Mouse (Mus musculus): ENCODE data around the gene Myo5a. TPM values are rescaled to one million over a fixed set of nuclear protein-coding genes. Genes with fewer than 3 reads are reported as not detected.

The Myo5a gene
- polyA plus RNA-seq, 1 experiment from 2014 or later: 4.9 TPM

- Histone ChIP-seq H3K36me3 (ENCODE audit: control insufficient read depth, insufficient read depth, low read length) (peaks cover 6% of the 10 kb centered on the region; the same call in 1 of the 2 replicates), H3K4me2 (ENCODE audit: low read depth, low read length) (no peak overlapping the region), H3K27me3 (replicated peaks; ENCODE audit: control insufficient read depth, insufficient read depth, low read length) (no peaks in the 10 kb centered on the region), H3K27ac (ENCODE audit: low read length) (no peak overlapping the region), H3K4me3 (ENCODE audit: low read length) (no peak overlapping the region), H3K4me1 (ENCODE audit: control insufficient read depth, insufficient read depth, low read length) (no peaks in the 10 kb centered on the region), H3K9ac (ENCODE audit: low read depth, low read length) (no peak overlapping the region), H3K9me3 (ENCODE audit: control insufficient read depth, low read length) (no peaks in the 10 kb centered on the region)
- WGBS: 69% methylated on average over 5 of the region's 5 CpGs
- ATAC-seq: no peak
Observed at GRCm38 (mm10) chr9:75055046-75055445, 15.8 kb upstream of the Myo5a start.

- H3K27ac ChIP-seq (ENCODE audit: low read length): no peak overlapping the region
- no peak overlapping the region for H3K9ac ChIP-seq (ENCODE audit: low read depth, low read length)
- H3K36me3 ChIP-seq (ENCODE audit: control insufficient read depth, insufficient read depth, low read length): no peaks in the 10 kb centered on the region
- 0 out of 2 replicates have a peak, but pooled peaks have one; percentile 11 for ATAC-seq
- H3K4me3 ChIP-seq (ENCODE audit: low read length): no peak overlapping the region
- H3K4me2 ChIP-seq (ENCODE audit: low read depth, low read length): no peak overlapping the region
- 58% methylated on average over 9 of the region's 9 CpGs for WGBS
- H3K9me3 ChIP-seq (ENCODE audit: control insufficient read depth, low read length): no peaks in the 10 kb centered on the region
- no peaks in the 10 kb centered on the region for H3K27me3 ChIP-seq (replicated peaks; ENCODE audit: control insufficient read depth, insufficient read depth, low read length)
- H3K4me1 ChIP-seq (ENCODE audit: control insufficient read depth, insufficient read depth, low read length): no peaks in the 10 kb centered on the region
Observed at GRCm38 (mm10) chr9:75064678-75065331, 6.0 kb upstream of the Myo5a start.

DNA sequence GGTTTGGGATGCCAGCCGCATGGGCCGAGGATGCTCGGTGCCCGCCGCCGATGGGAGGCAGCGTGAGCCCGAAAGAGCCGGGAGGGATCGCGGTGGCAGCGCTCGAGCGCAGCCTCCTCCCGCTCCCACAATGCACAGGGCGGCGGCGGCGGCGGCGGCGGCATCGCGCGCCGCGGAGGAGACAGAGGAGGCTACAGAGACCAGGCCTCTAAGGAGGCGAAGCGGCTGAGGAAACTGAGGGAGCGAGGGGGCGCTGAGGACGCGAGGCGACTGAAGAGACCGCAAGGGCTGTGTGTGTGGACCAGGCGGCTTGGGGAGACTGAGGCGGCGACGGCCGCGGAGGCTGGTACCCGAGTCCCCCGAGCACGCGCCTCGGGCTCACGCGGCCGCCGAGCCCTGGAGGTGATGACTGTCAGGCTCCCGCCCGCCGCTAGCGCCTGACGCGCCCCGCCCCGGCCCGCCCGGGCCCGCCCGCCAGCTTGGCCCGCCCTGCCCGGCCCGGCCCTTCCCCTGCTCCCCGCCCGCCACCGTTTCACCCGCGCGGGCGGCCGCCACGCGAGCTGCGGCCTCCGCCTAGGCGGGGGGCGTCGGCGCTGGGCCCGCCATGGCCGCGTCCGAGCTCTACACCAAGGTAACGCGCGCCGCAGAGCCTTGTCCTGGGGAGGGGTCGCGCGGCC lies 352 bp downstream of the Myo5a start:
- Histone ChIP-seq H3K27me3 (replicated peaks; ENCODE audit: control insufficient read depth, insufficient read depth, low read length) (no peaks in the 10 kb centered on the region), H3K4me2 (ENCODE audit: low read depth, low read length) (peak overlapping the region; percentile 99), H3K4me3 (ENCODE audit: low read length) (peak overlapping the region; percentile 83), H3K9me3 (ENCODE audit: control insufficient read depth, low read length) (no peaks in the 10 kb centered on the region), H3K27ac (ENCODE audit: low read length) (peak overlapping the region; percentile 70), H3K36me3 (ENCODE audit: control insufficient read depth, insufficient read depth, low read length) (no peaks in the 10 kb centered on the region), H3K9ac (ENCODE audit: low read depth, low read length) (peak overlapping the region; percentile 83), H3K4me1 (ENCODE audit: control insufficient read depth, insufficient read depth, low read length) (peaks cover 7% of the 10 kb centered on the region; the same call in 1 of the 2 replicates)
- WGBS: under 1% methylated on average over 74 of the region's 92 CpGs
- ATAC-seq: peak; percentile 99

DNA sequence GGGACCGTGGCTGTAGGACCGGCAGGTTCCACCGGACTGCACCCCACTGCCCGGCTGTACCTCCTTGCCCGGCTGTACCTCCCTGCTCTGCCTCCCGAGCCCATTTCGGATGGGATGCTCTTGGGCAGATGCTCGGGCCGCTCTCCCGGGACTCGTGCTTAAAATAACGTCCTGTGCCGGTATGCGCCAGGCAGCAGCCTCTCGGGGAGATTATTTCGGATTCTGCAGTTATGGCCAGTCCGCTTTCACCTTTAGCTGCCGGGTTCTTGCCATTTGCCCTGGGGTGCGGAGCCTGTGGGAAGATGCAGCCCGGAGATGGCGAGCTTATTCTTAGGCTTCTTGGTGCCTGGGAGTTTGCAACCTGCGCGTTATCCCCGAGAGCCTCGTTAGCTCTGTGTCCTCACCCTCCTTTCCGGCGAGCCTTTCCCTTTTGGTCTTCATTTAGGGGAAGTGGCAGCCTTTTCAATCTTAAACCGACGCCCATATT lies 934 bp downstream of the Myo5a start:
- H3K9me3 ChIP-seq (ENCODE audit: control insufficient read depth, low read length): no peaks in the 10 kb centered on the region
- peak overlapping the region; percentile 83 for H3K9ac ChIP-seq (ENCODE audit: low read depth, low read length)
- H3K27me3 ChIP-seq (replicated peaks; ENCODE audit: control insufficient read depth, insufficient read depth, low read length): no peaks in the 10 kb centered on the region
- H3K27ac ChIP-seq (ENCODE audit: low read length): peak overlapping the region; percentile 70
- peaks cover 7% of the 10 kb centered on the region; the same call in 1 of the 2 replicates for H3K4me1 ChIP-seq (ENCODE audit: control insufficient read depth, insufficient read depth, low read length)
- peak overlapping the region; percentile 83 for H3K4me3 ChIP-seq (ENCODE audit: low read length)
- H3K36me3 ChIP-seq (ENCODE audit: control insufficient read depth, insufficient read depth, low read length): no peaks in the 10 kb centered on the region
- ATAC-seq: 0 out of 2 replicates have a peak, but pooled peaks have one; percentile 27
- H3K4me2 ChIP-seq (ENCODE audit: low read depth, low read length): peak overlapping the region; percentile 99
- WGBS: under 1% methylated on average over 29 of the region's 29 CpGs

- WGBS: 53% methylated on average over 3 of the region's 3 CpGs
- peak overlapping the region; percentile 83; the same call in 1 of the 2 replicates for H3K4me3 ChIP-seq (ENCODE audit: low read length)
- H3K27ac ChIP-seq (ENCODE audit: low read length): no peak overlapping the region
- H3K9ac ChIP-seq (ENCODE audit: low read depth, low read length): no peak overlapping the region
- no peaks in the 10 kb centered on the region for H3K9me3 ChIP-seq (ENCODE audit: control insufficient read depth, low read length)
- H3K36me3 ChIP-seq (ENCODE audit: control insufficient read depth, insufficient read depth, low read length): no peaks in the 10 kb centered on the region
- no peaks in the 10 kb centered on the region for H3K27me3 ChIP-seq (replicated peaks; ENCODE audit: control insufficient read depth, insufficient read depth, low read length)
- H3K4me1 ChIP-seq (ENCODE audit: control insufficient read depth, insufficient read depth, low read length): peaks cover 7% of the 10 kb centered on the region; the same call in 1 of the 2 replicates
- H3K4me2 ChIP-seq (ENCODE audit: low read depth, low read length): peak overlapping the region; percentile 99; the same call in 1 of the 2 replicates
- ATAC-seq: no peak
Observed at GRCm38 (mm10) chr9:75072361-75072760, 1.5 kb downstream of the Myo5a start.

DNA sequence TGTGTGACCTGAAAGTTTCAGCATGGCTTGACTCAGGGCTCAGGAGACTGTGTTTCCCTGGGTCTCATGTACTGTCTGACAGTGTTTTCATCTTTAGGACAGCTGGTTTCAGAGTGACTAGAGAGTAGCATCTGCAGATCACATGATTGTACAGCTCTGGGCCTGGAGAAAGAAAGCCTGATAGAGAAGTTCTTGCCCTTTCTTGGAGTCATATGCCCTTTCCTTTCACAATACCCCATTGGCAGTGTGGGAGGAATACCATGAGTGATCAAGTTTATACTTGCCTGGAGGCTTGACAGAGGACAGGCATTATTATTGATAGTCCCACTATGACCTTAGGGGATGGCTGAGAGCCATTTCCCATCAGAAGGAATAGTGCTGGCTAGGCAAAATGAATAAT lies 6.4 kb downstream of the Myo5a start:
- Histone ChIP-seq H3K4me3 (ENCODE audit: low read length) (no peak overlapping the region), H3K9ac (ENCODE audit: low read depth, low read length) (no peak overlapping the region), H3K27ac (ENCODE audit: low read length) (no peak overlapping the region), H3K36me3 (ENCODE audit: control insufficient read depth, insufficient read depth, low read length) (no peaks in the 10 kb centered on the region), H3K9me3 (ENCODE audit: control insufficient read depth, low read length) (no peaks in the 10 kb centered on the region), H3K27me3 (replicated peaks; ENCODE audit: control insufficient read depth, insufficient read depth, low read length) (no peaks in the 10 kb centered on the region), H3K4me1 (ENCODE audit: control insufficient read depth, insufficient read depth, low read length) (0 out of 2 replicates have a peak, but pooled peaks cover 3% of the 10 kb centered on the region), H3K4me2 (ENCODE audit: low read depth, low read length) (no peak overlapping the region)
- ATAC-seq: no peak

DNA sequence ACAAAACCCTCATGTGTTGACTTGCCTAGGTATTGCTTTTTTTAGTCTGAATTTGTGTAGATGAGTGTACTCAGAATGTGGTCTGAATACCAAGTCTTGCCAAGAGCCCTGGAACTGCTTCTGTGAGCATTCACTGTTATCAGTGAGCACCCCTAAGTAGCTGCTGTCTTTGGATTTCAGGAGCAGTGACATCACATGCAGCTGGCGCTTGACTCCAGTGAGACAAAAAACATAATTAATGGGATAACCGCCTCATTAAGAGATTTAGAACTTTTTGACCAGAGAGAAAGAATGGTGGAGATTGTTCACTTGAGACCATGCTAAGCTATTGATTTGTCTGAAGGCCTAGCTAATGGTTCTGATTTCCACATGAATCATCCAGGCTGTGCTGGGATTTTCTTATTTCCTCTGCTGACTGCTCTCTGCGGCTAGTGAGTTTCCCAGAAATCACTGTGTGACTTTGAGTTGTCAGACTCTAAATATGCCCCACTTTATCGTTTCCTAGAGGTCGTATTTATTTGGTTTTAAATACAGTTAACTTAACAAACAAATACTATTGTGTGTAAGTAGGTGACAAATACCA lies 14.5 kb downstream of the Myo5a start:
- Histone ChIP-seq H3K36me3 (ENCODE audit: control insufficient read depth, insufficient read depth, low read length) (no peaks in the 10 kb centered on the region), H3K27me3 (replicated peaks; ENCODE audit: control insufficient read depth, insufficient read depth, low read length) (no peaks in the 10 kb centered on the region), H3K4me3 (ENCODE audit: low read length) (no peak overlapping the region), H3K27ac (ENCODE audit: low read length) (no peak overlapping the region), H3K4me1 (ENCODE audit: control insufficient read depth, insufficient read depth, low read length) (no peaks in the 10 kb centered on the region), H3K9ac (ENCODE audit: low read depth, low read length) (no peak overlapping the region), H3K4me2 (ENCODE audit: low read depth, low read length) (no peak overlapping the region), H3K9me3 (ENCODE audit: control insufficient read depth, low read length) (no peaks in the 10 kb centered on the region)
- ATAC-seq: no peak
- 59% methylated on average over 5 of the region's 5 CpGs for WGBS

DNA sequence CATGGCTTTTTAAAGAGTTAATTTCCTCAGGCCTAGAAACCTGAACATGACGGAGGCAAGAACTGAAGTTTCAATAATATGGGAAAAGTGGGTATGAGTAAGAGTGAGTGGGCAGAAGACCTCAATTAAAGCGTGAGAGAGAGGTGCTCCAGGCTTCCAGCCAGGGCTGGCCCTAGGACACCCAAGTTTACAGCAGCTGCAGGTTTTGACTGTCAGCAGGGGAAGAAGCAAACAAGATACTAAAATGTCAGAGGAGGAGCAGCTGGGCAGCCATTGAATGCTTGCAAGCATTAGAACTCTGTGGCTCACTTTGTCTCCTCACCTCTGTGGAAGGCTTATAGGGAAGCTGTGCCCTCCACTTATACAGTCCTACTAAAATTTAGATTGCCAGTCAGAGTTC lies 17.0 kb downstream of the Myo5a start:
- H3K36me3 ChIP-seq (ENCODE audit: control insufficient read depth, insufficient read depth, low read length): no peaks in the 10 kb centered on the region
- no peaks in the 10 kb centered on the region for H3K4me1 ChIP-seq (ENCODE audit: control insufficient read depth, insufficient read depth, low read length)
- H3K27me3 ChIP-seq (replicated peaks; ENCODE audit: control insufficient read depth, insufficient read depth, low read length): no peaks in the 10 kb centered on the region
- H3K4me2 ChIP-seq (ENCODE audit: low read depth, low read length): no peak overlapping the region
- WGBS: 59% methylated on average over 2 of the region's 2 CpGs
- no peaks in the 10 kb centered on the region for H3K9me3 ChIP-seq (ENCODE audit: control insufficient read depth, low read length)
- H3K27ac ChIP-seq (ENCODE audit: low read length): no peak overlapping the region
- ATAC-seq: no peak
- no peak overlapping the region for H3K4me3 ChIP-seq (ENCODE audit: low read length)
- no peak overlapping the region for H3K9ac ChIP-seq (ENCODE audit: low read depth, low read length)

- no peaks in the 10 kb centered on the region for H3K4me1 ChIP-seq (ENCODE audit: control insufficient read depth, insufficient read depth, low read length)
- no peak overlapping the region for H3K27ac ChIP-seq (ENCODE audit: low read length)
- 80% methylated on average over 3 of the region's 3 CpGs for WGBS
- H3K27me3 ChIP-seq (replicated peaks; ENCODE audit: control insufficient read depth, insufficient read depth, low read length): no peaks in the 10 kb centered on the region
- no peaks in the 10 kb centered on the region for H3K9me3 ChIP-seq (ENCODE audit: control insufficient read depth, low read length)
- H3K4me3 ChIP-seq (ENCODE audit: low read length): no peak overlapping the region
- H3K9ac ChIP-seq (ENCODE audit: low read depth, low read length): no peak overlapping the region
- H3K4me2 ChIP-seq (ENCODE audit: low read depth, low read length): no peak overlapping the region
- H3K36me3 ChIP-seq (ENCODE audit: control insufficient read depth, insufficient read depth, low read length): no peaks in the 10 kb centered on the region
- ATAC-seq: no peak
Observed at GRCm38 (mm10) chr9:75089285-75089684, 18.5 kb downstream of the Myo5a start.

All from intestine, embryonic 16.5 days (tissue).